Mouse (Mus musculus) hindbrain, embryonic 16.5 days (tissue): ENCODE results near the gene Ror2. TPM values are rescaled to one million over a fixed set of nuclear protein-coding genes. Genes with fewer than 3 reads are reported as not detected.

Source experiments
- ATAC-seq: fragments of 200-750 bp; cut with Nextera tagmentation; 2 replicates; pipeline ENCODE4 v1.8.0; 2017; ENCODE audit warnings: moderate TSS enrichment, moderate library complexity
- H3K27ac ChIP-seq: fragments of 300-500 bp; sonication (generic); 2 replicates; pipeline ENCODE4 v1.5.1; 2014; ENCODE audit warnings: low read depth, mild to moderate bottlenecking, control low read depth, low read length, moderate library complexity
- H3K27me3 ChIP-seq: fragments of 300-500 bp; sonication (generic); replicated peaks from 2 replicates; pipeline ENCODE4 v1.6.1; 2014; ENCODE audit warnings: low read length; ENCODE audit not compliant: control insufficient read depth, insufficient read depth
- H3K36me3 ChIP-seq: fragments of 300-500 bp; sonication (generic); 2 replicates; pipeline ENCODE4 v1.6.1; 2014; ENCODE audit warnings: mild to moderate bottlenecking, low read length, moderate library complexity, mixed read lengths; ENCODE audit not compliant: control insufficient read depth, insufficient read depth
- H3K4me1 ChIP-seq: fragments of 300-500 bp; sonication (generic); 2 replicates; pipeline ENCODE4 v1.6.1; 2014; ENCODE audit warnings: low read depth, low read length; ENCODE audit not compliant: control insufficient read depth, insufficient read depth
- H3K4me2 ChIP-seq: fragments of 300-500 bp; sonication (generic); 2 replicates; pipeline ENCODE4 v1.6.1; 2014; ENCODE audit warnings: mild to moderate bottlenecking, low read length, control low read depth, moderate library complexity
- H3K4me3 ChIP-seq: fragments of 300-500 bp; sonication (generic); 2 replicates; pipeline ENCODE4 v1.5.1; 2014; ENCODE audit warnings: mild to moderate bottlenecking, low read length, control low read depth, moderate library complexity
- H3K9ac ChIP-seq: fragments of 300-500 bp; sonication (generic); 2 replicates; pipeline ENCODE4 v1.6.1; 2014; ENCODE audit warnings: low read depth, mild to moderate bottlenecking, control low read depth, low read length, moderate library complexity
- H3K9me3 ChIP-seq: fragments of 300-500 bp; sonication (generic); 2 replicates; pipeline ENCODE4 v1.6.1; 2014; ENCODE audit warnings: mild to moderate bottlenecking, low read length, moderate library complexity; ENCODE audit not compliant: control insufficient read depth
- WGBS: fragments of 180-500 bp; shearing (Covaris S2); extraction: QIAGEN DNeasy Blood & Tissue Kit; methylation state at CpG from one replicate; pipeline ENCODE4 v1.1.7; 2014; 5-methylcytosine and 5-hydroxymethylcytosine counted together
- polyA plus RNA-seq: library from polyadenylated mRNA; unstranded; fragments of >200 nt; fragmentation: Nextera tagmentation; extraction: Ambion mirVana; gene quantifications from 2 replicates; pipeline ENCODE4 v1.2.1, GENCODE M21; 2015

Gene Ror2
- polyA plus RNA-seq, 1 experiment from 2014 or later: 2.2 TPM

- Histone ChIP-seq H3K9me3 (no peaks in the 10 kb centered on the region), H3K4me1 (peaks cover 9% of the 10 kb centered on the region), H3K4me2 (no peak overlapping the region), H3K4me3 (no peak overlapping the region), H3K27me3 (no peaks in the 10 kb centered on the region), H3K36me3 (no peaks in the 10 kb centered on the region), H3K9ac (no peak overlapping the region), H3K27ac (no peak overlapping the region)
- WGBS: 72% methylated on average over 8 of the region's 8 CpGs
- no peak for ATAC-seq
Observed at GRCm38 (mm10) chr13:53122085-53122484, 163.8 kb downstream of the Ror2 start.

GRCm38 (mm10) chr13:53120906-53121305 is 165.0 kb downstream of the Ror2 start:
- Histone ChIP-seq H3K4me1 (peaks cover 9% of the 10 kb centered on the region), H3K27me3 (no peaks in the 10 kb centered on the region), H3K4me3 (no peak overlapping the region), H3K9me3 (no peaks in the 10 kb centered on the region), H3K36me3 (no peaks in the 10 kb centered on the region), H3K9ac (no peak overlapping the region), H3K4me2 (peak overlapping the region; percentile 22), H3K27ac (no peak overlapping the region)
- WGBS: 22% methylated on average over 11 of the region's 11 CpGs
- ATAC-seq: peak; percentile 67

GRCm38 (mm10) chr13:53119586-53120426 is 166.1 kb downstream of the Ror2 start:
- peaks cover 9% of the 10 kb centered on the region for H3K4me1 ChIP-seq
- no peak overlapping the region for H3K4me3 ChIP-seq
- H3K27ac ChIP-seq: no peak overlapping the region
- WGBS: 30% methylated on average over 10 of the region's 10 CpGs
- H3K36me3 ChIP-seq: no peaks in the 10 kb centered on the region
- no peaks in the 10 kb centered on the region for H3K27me3 ChIP-seq
- H3K4me2 ChIP-seq: no peak overlapping the region
- H3K9ac ChIP-seq: no peak overlapping the region
- ATAC-seq: peak; percentile 74
- H3K9me3 ChIP-seq: no peaks in the 10 kb centered on the region

GRCm38 (mm10) chr13:53118398-53118797 is 167.5 kb downstream of the Ror2 start:
- no peaks in the 10 kb centered on the region for H3K9me3 ChIP-seq
- peaks cover 9% of the 10 kb centered on the region for H3K4me1 ChIP-seq
- H3K27me3 ChIP-seq: no peaks in the 10 kb centered on the region
- no peaks in the 10 kb centered on the region for H3K36me3 ChIP-seq
- H3K4me3 ChIP-seq: no peak overlapping the region
- ATAC-seq: no peak
- no peak overlapping the region for H3K9ac ChIP-seq
- 88% methylated on average over 13 of the region's 13 CpGs for WGBS
- no peak overlapping the region for H3K27ac ChIP-seq
- H3K4me2 ChIP-seq: no peak overlapping the region

- no peak overlapping the region for H3K4me3 ChIP-seq
- H3K4me2 ChIP-seq: no peak overlapping the region
- no peaks in the 10 kb centered on the region for H3K27me3 ChIP-seq
- no peak overlapping the region for H3K27ac ChIP-seq
- H3K36me3 ChIP-seq: no peaks in the 10 kb centered on the region
- H3K9ac ChIP-seq: no peak overlapping the region
- ATAC-seq: no peak
- peaks cover 9% of the 10 kb centered on the region for H3K4me1 ChIP-seq
- no peaks in the 10 kb centered on the region for H3K9me3 ChIP-seq
- 89% methylated on average over 7 of the region's 7 CpGs for WGBS
Observed at GRCm38 (mm10) chr13:53117921-53118320, 168.0 kb downstream of the Ror2 start.

- no peaks in the 10 kb centered on the region for H3K9me3 ChIP-seq
- no peak overlapping the region for H3K27ac ChIP-seq
- peaks cover 3% of the 10 kb centered on the region; the same call in 1 of the 2 replicates for H3K4me1 ChIP-seq
- H3K27me3 ChIP-seq: no peaks in the 10 kb centered on the region
- H3K4me3 ChIP-seq: no peak overlapping the region
- no peak overlapping the region for H3K4me2 ChIP-seq
- H3K9ac ChIP-seq: no peak overlapping the region
- WGBS: 82% methylated on average over 16 of the region's 16 CpGs
- no peaks in the 10 kb centered on the region for H3K36me3 ChIP-seq
- ATAC-seq: peak; percentile 35; the same call in 1 of the 2 replicates
Observed at GRCm38 (mm10) chr13:53110249-53110578, 175.7 kb downstream of the Ror2 start.

GRCm38 (mm10) chr13:53109560-53110248 is 176.2 kb downstream of the Ror2 start:
- Histone ChIP-seq H3K4me3 (peak overlapping the region; percentile 17), H3K4me2 (peak overlapping the region; percentile 47), H3K27ac (no peak overlapping the region), H3K27me3 (no peaks in the 10 kb centered on the region), H3K36me3 (no peaks in the 10 kb centered on the region), H3K4me1 (peaks cover 3% of the 10 kb centered on the region; the same call in 1 of the 2 replicates), H3K9ac (peak overlapping the region; percentile 46), H3K9me3 (no peaks in the 10 kb centered on the region)
- peak; percentile 90 for ATAC-seq
- WGBS: 18% methylated on average over 17 of the region's 17 CpGs

- H3K4me2 ChIP-seq: no peak overlapping the region
- no peak overlapping the region for H3K9ac ChIP-seq
- H3K27ac ChIP-seq: no peak overlapping the region
- no peaks in the 10 kb centered on the region for H3K9me3 ChIP-seq
- no peaks in the 10 kb centered on the region; the same call in 1 of the 2 replicates for H3K27me3 ChIP-seq
- ATAC-seq: no peak
- peaks cover 3% of the 10 kb centered on the region; the same call in 1 of the 2 replicates for H3K4me1 ChIP-seq
- no peaks in the 10 kb centered on the region for H3K36me3 ChIP-seq
- WGBS: 88% methylated on average over 13 of the region's 13 CpGs
- no peak overlapping the region for H3K4me3 ChIP-seq
Observed at GRCm38 (mm10) chr13:53106676-53107075, 179.2 kb downstream of the Ror2 start.
